Mouse (Mus musculus) G1E-ER4 (cell line): Measurements from ENCODE around the gene Tbc1d9b. TPM values are rescaled to one million over a fixed set of nuclear protein-coding genes. Genes with fewer than 3 reads are reported as not detected.
"Not testable (repeated sequence)": the region's sequence is repeated elsewhere in the genome, so short reads cannot be mapped to it uniquely, and the experiment has no call there.

ENCODE experiments used
- GATA1 ChIP-seq: IDR thresholded peaks from one replicate; pipeline ENCODE4 v1.8.0; 2012; ENCODE audit warnings: low read length, inconsistent platforms
- polyA plus RNA-seq: library from polyadenylated mRNA; stranded (reverse); fragments of >175 nt; gene quantifications from 2 replicates; pipeline ENCODE4 v1.2.3, GENCODE M21; 2012

The Tbc1d9b gene
- polyA plus RNA-seq, 1 experiment: 50.7 TPM

GRCm38 (mm10) chr11:50155785-50156184, 24.6 kb downstream of the Tbc1d9b start:
- TF ChIP-seq GATA1: no peak

- no peak for TF ChIP-seq GATA1
Measured at GRCm38 (mm10) chr11:50156725-50157258, 25.6 kb downstream of the Tbc1d9b start.

GRCm38 (mm10) chr11:50158346-50158745, 27.1 kb downstream of the Tbc1d9b start:
- no peak for TF ChIP-seq GATA1

GRCm38 (mm10) chr11:50159347-50159746, 28.2 kb downstream of the Tbc1d9b start:
- TF ChIP-seq GATA1: no peak

GRCm38 (mm10) chr11:50161578-50162304, 30.5 kb downstream of the Tbc1d9b start:
- TF ChIP-seq GATA1: no peak

- no peak for TF ChIP-seq GATA1
Measured at GRCm38 (mm10) chr11:50162338-50163050, 31.3 kb downstream of the Tbc1d9b start.

GRCm38 (mm10) chr11:50168352-50168751, 37.2 kb downstream of the Tbc1d9b start:
- TF ChIP-seq GATA1: no peak

- not testable (repeated sequence) for TF ChIP-seq GATA1
Measured at GRCm38 (mm10) chr11:50174111-50174729, 43.0 kb downstream of the Tbc1d9b start, which contains the start of gene Mrnip. Gene Mrnip, plus strand, starts transcription at chr11:50174444.

- no peak for TF ChIP-seq GATA1
Measured at GRCm38 (mm10) chr11:50174730-50175187, 43.6 kb downstream of the Tbc1d9b start.

GRCm38 (mm10) chr11:50176351-50176750, 45.2 kb downstream of the Tbc1d9b start:
- no peak for TF ChIP-seq GATA1

GRCm38 (mm10) chr11:50177111-50177510, 45.9 kb downstream of the Tbc1d9b start:
- TF ChIP-seq GATA1: no peak

- TF ChIP-seq GATA1: no peak
Measured at GRCm38 (mm10) chr11:50178532-50179488, 47.6 kb downstream of the Tbc1d9b start.

GRCm38 (mm10) chr11:50180478-50181231, 49.5 kb downstream of the Tbc1d9b start:
- no peak for TF ChIP-seq GATA1

GRCm38 (mm10) chr11:50182702-50183101, 51.5 kb downstream of the Tbc1d9b start:
- TF ChIP-seq GATA1: no peak
